Comparison of ENCODE assay signal across 8 mouse cellular contexts in the genomic region with DNA sequence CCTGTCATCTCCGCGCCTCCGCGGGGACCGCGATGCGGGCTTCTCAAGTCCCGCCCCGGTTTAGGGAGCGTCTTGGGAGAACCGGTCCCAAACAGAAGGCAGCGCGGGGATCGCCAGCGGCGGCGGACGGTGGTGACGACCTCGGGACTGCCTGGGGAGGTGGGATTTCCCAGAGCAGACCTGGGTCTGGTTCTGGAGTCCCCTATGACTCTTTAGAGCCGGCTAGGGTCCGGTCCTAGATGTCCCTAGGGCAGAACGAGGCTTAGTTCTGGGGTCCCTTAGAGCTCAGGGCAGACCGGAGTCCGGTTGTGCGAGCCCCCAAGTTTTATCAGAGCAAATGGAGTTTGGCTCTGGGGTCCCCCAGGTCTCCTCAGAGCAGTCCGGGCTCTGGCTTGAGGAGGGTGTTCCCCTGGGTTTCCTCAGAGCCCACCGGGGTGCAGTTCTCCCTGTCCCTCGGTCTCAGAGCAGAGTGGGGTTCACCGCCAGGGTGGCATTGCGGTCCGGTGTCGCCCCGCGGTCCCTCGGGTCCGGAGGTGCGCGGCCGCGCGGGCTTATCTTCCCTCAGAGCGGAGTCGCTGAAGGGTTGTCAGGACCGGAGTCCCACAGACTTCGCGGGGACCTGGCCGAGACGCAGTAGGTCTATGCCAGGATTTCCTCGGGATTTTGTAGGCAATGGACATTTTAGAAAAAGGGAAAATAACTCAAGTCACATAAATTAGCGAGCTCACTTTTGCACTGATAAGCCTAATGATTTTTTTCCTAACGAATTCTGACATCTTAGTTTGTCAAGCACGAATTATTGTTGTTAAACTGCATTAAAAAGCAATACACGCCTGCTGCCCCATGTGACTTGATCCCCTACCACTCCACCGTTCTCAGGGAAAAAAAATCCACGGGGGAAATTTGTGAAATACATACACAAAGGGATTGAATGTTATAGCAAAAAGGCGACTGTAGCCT. TPM values are rescaled to one million over a fixed set of nuclear protein-coding genes. Genes with fewer than 3 reads are reported as not detected.
A peak's percentile ranks its signal among the peaks of the same experiment; 100 is the strongest.
DNase-seq lines count a peak whose midpoint lies in the region; ATAC-seq and TF ChIP-seq lines count a peak whose summit lies in the region.

No protein-coding gene starts in this region.

- under 1% methylated on average over 54 of the region's 57 CpGs for WGBS in hindbrain, embryonic 16.5 days
- WGBS in liver, embryonic 11.5 days = 1% methylated on average over 57 of the region's 57 CpGs
- under 1% methylated on average over 57 of the region's 57 CpGs for WGBS in neural tube, embryonic 13.5 days

- H3K27ac ChIP-seq in bone marrow macrophage, adult 2 months (ENCODE audit: insufficient read depth, low read depth, low read length) = no peak overlapping the region
- H3K27ac ChIP-seq in hindbrain, embryonic 16.5 days (ENCODE audit: low read depth, low read length) = no peak overlapping the region
- H3K27ac ChIP-seq in liver, embryonic 11.5 days (ENCODE audit: low read depth, low read length) = no peak overlapping the region
- no peak overlapping the region for H3K27ac ChIP-seq in neural tube, embryonic 13.5 days (replicated peaks)

- no peaks in the 10 kb centered on the region for H3K36me3 ChIP-seq in hindbrain, embryonic 16.5 days (ENCODE audit: control insufficient read depth, insufficient read depth, low read length)
- H3K36me3 ChIP-seq in liver, embryonic 11.5 days (ENCODE audit: control insufficient read depth, insufficient read depth, low read length) = no peaks in the 10 kb centered on the region
- H3K36me3 ChIP-seq in neural tube, embryonic 13.5 days = no peaks in the 10 kb centered on the region

- peak; percentile 4 to 12 for DNase-seq in cerebellum, postnatal 36 days
- DNase-seq in cerebellum, adult 9-11 months = no peak
- peak; percentile 30 for DNase-seq in gastrocnemius, postnatal 10 days
- DNase-seq in liver, embryonic 11.5 days (ENCODE audit: low spot score) = peak; percentile 54
- peak; percentile 39 for DNase-seq in yolk sac, embryonic 10.5 days (ENCODE audit: low spot score)

- TF ChIP-seq POLR2A in bone marrow macrophage, adult 2 months (IDR thresholded peaks at IDR 0.05; ENCODE audit: borderline replicate concordance, low read depth, low read length) = no peak

- H3K4me2 ChIP-seq in hindbrain, embryonic 16.5 days (ENCODE audit: low read length) = peak overlapping the region; percentile 64
- peak overlapping the region; percentile 74 for H3K4me2 ChIP-seq in liver, embryonic 11.5 days
- H3K4me2 ChIP-seq in neural tube, embryonic 13.5 days = peak overlapping the region; percentile 59

- H3K4me3 ChIP-seq in bone marrow macrophage, adult 2 months (ENCODE audit: insufficient read depth, low read length) = peak overlapping the region; percentile 39
- peak overlapping the region; percentile 43 for H3K4me3 ChIP-seq in hindbrain, embryonic 16.5 days (ENCODE audit: low read length)
- peak overlapping the region; percentile 46 for H3K4me3 ChIP-seq in liver, embryonic 11.5 days (ENCODE audit: low read depth, low read length)
- peak overlapping the region; percentile 35 for H3K4me3 ChIP-seq in neural tube, embryonic 13.5 days

- 0 out of 2 replicates have a peak, but pooled peaks cover 3% of the 10 kb centered on the region for H3K9me3 ChIP-seq in hindbrain, embryonic 16.5 days (ENCODE audit: control insufficient read depth, low read length)
- H3K9me3 ChIP-seq in liver, embryonic 11.5 days (ENCODE audit: control insufficient read depth, low read length) = no peaks in the 10 kb centered on the region
- no peaks in the 10 kb centered on the region for H3K9me3 ChIP-seq in neural tube, embryonic 13.5 days

- H3K27me3 ChIP-seq in hindbrain, embryonic 16.5 days (replicated peaks; ENCODE audit: control insufficient read depth, insufficient read depth, low read length) = peaks cover 37% of the 10 kb centered on the region
- H3K27me3 ChIP-seq in liver, embryonic 11.5 days (replicated peaks; ENCODE audit: control insufficient read depth, insufficient read depth, low read length) = peaks cover 56% of the 10 kb centered on the region
- H3K27me3 ChIP-seq in neural tube, embryonic 13.5 days = peaks cover 93% of the 10 kb centered on the region

- H3K9ac ChIP-seq in hindbrain, embryonic 16.5 days (ENCODE audit: low read depth, low read length) = peak overlapping the region; percentile 35; the same call in 1 of the 2 replicates
- H3K9ac ChIP-seq in liver, embryonic 11.5 days (ENCODE audit: low read depth, low read length) = no peak overlapping the region
- H3K9ac ChIP-seq in neural tube, embryonic 13.5 days = peak overlapping the region; percentile 44

- TF ChIP-seq CTCF in bone marrow macrophage, adult 2 months (IDR thresholded peaks at IDR 0.05; ENCODE audit: low read depth, low read length) = no peak

- H3K4me1 ChIP-seq in bone marrow macrophage, adult 2 months (ENCODE audit: control insufficient read depth, insufficient read depth, low read length) = peaks cover 2% of the 10 kb centered on the region; the same call in 1 of the 2 replicates
- peaks cover 13% of the 10 kb centered on the region for H3K4me1 ChIP-seq in hindbrain, embryonic 16.5 days (ENCODE audit: control insufficient read depth, insufficient read depth, low read depth, low read length)
- peaks cover 8% of the 10 kb centered on the region for H3K4me1 ChIP-seq in liver, embryonic 11.5 days (replicated peaks; ENCODE audit: control insufficient read depth, insufficient read depth, low read length)
- peaks cover 18% of the 10 kb centered on the region for H3K4me1 ChIP-seq in neural tube, embryonic 13.5 days (replicated peaks)

- peak; percentile 27; the same call in 1 of the 2 replicates for ATAC-seq in hindbrain, embryonic 16.5 days
- no peak for ATAC-seq in liver, embryonic 11.5 days (replicated peaks; ENCODE audit: low FRiP score)
- ATAC-seq in neural tube, embryonic 13.5 days (ENCODE audit: low read depth) = peak; percentile 41; the same call in 1 of the 2 replicates

RNA-seq across cellular contexts. Expression of a gene that starts 0.7 kb away (rescaled TPM):
- polyA plus RNA-seq in bone marrow macrophage, adult 2 months (2012; ENCODE audit: insufficient read depth, insufficient read length, missing spikeins) = 0.24 TPM in 1 of 2 replicates, not detected in the other
- 10 to 100 TPM; 10.9 to 13.5 TPM for total RNA-seq in gastrocnemius, postnatal 10 days (2021)
- polyA plus RNA-seq in hindbrain, embryonic 16.5 days (2015; fragmentation: Nextera tagmentation; extraction: Ambion mirVana) = 27.3 and 34.0 TPM in 2 replicates
- 19.6 and 24.3 TPM in 2 replicates for polyA plus RNA-seq in liver, embryonic 11.5 days (2014; fragmentation: Nextera tagmentation; extraction: Ambion mirVana)
- polyA plus RNA-seq in neural tube, embryonic 13.5 days (2015; fragmentation: Nextera tagmentation; extraction: Ambion mirVana) = 77.7 and 90.2 TPM in 2 replicates

RNA-seq across cellular contexts. Expression of a gene that starts 47.8 kb away (rescaled TPM):
- polyA plus RNA-seq in bone marrow macrophage, adult 2 months (2012; ENCODE audit: insufficient read depth, insufficient read length, missing spikeins) = 0.20 and 0.40 TPM in 2 replicates
- total RNA-seq in gastrocnemius, postnatal 10 days (2021) = under 1 TPM in 1 of 2 experiments, not detected in 1; 0.56 TPM
- polyA plus RNA-seq in hindbrain, embryonic 16.5 days (2015; fragmentation: Nextera tagmentation; extraction: Ambion mirVana) = 1.3 and 1.9 TPM in 2 replicates
- polyA plus RNA-seq in liver, embryonic 11.5 days (2014; fragmentation: Nextera tagmentation; extraction: Ambion mirVana) = 13.6 and 15.2 TPM in 2 replicates
- polyA plus RNA-seq in neural tube, embryonic 13.5 days (2015; fragmentation: Nextera tagmentation; extraction: Ambion mirVana) = 0.31 and 0.72 TPM in 2 replicates

Comparison
In these comparisons a context has a peak if more than half of its experiments do, and no peak if none do; other contexts are left out.
1. RNA of a gene that starts 0.7 kb away (polyA plus RNA-seq): 77.7 to 90.2 TPM in neural tube, embryonic 13.5 days, 27.3 to 34.0 TPM in hindbrain, embryonic 16.5 days and 19.6 to 24.3 TPM in liver, embryonic 11.5 days; 0.24 TPM in bone marrow macrophage, adult 2 months; every median in the first group is over 10 times any median in the second.
2. Peak in every context shown above with its lines, with median percentiles within 50 percentile points of each other: H3K4me3 ChIP-seq and H3K4me2 ChIP-seq.